Mouse (Mus musculus): ENCODE results near the gene Pla2g4e.

Pla2g4e gene

GRCm38 (mm10) chr2:120237784-120238183 lies 7.4 kb downstream of the Pla2g4e start:
- peak; percentile 24 for DNase-seq (ENCODE audit: low read depth, low spot score)

GRCm38 (mm10) chr2:120235947-120236640 lies 9.0 kb downstream of the Pla2g4e start:
- peak; percentile 30 for DNase-seq (ENCODE audit: low read depth, low spot score)

DNA sequence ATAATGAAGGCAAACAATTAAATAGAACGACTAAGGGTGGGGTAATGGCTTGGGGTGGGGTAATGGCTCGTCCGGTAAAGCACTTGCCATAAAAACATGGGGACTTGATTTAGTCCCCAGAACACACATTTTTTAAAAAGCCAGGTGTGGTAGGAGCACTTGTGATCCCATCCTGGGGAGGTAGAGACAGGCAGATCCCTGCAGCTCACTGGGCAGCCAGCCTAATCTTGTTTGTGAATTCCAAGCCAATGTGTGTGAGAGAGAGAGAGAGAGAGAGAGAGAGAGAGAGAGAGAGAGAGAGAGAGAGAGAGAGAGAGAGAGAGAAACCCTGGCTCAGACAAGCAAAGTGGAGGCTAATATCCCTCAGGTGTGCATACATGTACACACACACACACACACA lies 9.8 kb downstream of the Pla2g4e start:
- peak; percentile 75 for DNase-seq (ENCODE audit: low read depth, low spot score)

DNA sequence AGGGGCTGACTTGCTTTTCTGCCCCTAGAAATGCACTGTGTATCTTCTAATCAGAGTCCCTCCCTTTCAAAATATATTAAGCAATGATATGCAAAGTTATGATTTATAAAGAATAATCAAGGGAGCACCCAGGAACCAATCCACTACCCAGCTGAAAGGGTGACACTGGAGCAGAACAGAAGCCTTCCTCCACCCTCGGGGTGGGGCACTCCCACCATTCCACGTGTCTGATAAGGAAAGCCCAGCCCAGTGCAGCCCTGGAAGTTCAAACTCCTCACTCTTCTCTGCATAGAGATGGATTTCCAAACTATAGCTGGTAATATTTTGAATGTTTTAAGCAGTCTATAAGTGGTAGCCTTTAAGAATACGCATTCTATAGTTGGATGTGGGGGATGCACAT lies 13.5 kb downstream of the Pla2g4e start:
- DNase-seq (ENCODE audit: low read depth, low spot score), result no peak

DNA sequence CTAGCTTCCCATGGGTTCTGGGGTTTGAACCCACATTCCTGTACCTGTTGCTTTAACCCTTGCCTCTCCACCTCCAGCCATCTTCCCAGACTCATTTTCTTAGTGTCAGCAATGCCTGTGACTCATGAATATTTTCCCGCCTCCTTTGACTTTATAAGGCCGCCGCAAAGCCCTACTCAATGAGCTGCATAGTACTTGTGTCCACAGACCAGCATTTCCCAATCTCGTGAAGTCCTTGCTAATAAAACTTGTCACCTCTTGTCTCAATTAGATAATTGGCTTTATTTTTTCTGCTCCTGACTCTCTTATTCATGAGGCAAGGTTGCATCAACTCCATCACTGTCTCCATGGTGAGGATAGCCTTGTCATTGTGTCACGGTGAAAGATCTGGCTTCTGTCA lies 30.5 kb downstream of the Pla2g4e start:
- DNase-seq (ENCODE audit: low read depth, low spot score), result no peak

- DNase-seq (ENCODE audit: low read depth, low spot score), result no peak
These were observed 33.7 kb downstream of the Pla2g4e start for GRCm38 (mm10) chr2:120211448-120211847.

GRCm38 (mm10) chr2:120207926-120208325 lies 37.2 kb downstream of the Pla2g4e start:
- DNase-seq (ENCODE audit: low read depth, low spot score), result no peak

DNA sequence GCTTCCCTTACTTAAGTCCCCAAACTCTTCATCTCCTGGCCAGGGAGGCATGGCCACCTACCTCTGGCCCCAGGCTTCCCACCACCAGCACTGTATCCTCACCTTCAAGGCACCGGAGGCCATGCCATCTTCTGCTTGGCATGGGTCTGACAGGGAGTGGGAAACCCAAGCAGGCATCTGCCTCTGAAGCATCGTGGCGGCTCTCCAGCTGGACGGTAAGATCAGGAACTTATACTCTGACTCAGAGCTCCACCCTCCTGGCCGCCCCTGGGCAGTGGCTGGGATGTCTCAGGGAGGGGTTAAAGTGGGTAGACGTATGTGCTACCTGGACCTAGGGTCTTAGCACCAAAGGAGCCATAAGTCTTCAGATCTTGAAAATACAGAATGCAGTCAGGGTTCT lies 38.1 kb downstream of the Pla2g4e start:
- no peak for DNase-seq (ENCODE audit: low read depth, low spot score)

DNA sequence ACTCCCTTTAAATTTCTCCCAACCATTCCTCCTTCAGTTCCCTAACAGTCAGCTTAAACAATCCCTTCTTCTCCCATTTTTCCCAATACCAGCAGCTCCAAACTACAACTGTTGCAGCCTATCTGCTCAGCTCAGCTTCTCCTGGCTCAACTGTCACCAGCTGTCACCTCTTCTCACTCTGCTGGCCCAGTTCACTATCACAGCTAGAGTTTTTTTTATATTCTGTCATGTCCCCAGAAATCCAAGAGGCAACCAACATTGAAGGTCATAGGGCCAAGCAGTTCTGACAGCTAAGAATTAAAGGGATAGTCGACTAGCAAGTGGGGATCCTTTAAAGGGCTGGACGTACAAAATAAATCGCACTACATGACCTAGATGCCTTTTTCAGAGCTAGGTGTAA lies 41.4 kb downstream of the Pla2g4e start:
- peak; percentile 58 for DNase-seq (ENCODE audit: low read depth, low spot score)

- peak; percentile 82 for DNase-seq (ENCODE audit: low read depth, low spot score)
These were observed 45.1 kb downstream of the Pla2g4e start for GRCm38 (mm10) chr2:120200077-120200476.

GRCm38 (mm10) chr2:120188174-120188573 lies 57.0 kb downstream of the Pla2g4e start:
- DNase-seq (ENCODE audit: low read depth, low spot score), result peak; percentile 44

DNA sequence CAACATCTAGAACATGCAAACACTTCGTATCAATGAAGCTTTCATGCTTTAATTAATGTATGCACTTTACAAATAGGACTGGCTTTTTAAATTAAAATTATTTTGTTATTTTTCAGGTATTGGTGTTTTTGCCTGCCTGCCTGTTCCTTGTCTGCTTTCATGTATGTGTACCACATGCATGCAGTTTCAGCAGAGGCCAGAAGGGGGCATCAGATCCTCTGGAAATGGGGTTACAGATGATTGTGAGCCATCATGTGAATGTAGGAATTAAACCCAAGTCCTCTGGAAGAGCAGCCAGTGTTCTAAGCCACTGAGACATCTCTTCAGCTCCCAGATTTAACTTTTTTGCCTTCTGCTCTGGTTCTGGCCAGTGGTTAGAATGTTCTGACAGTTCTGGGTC lies 57.6 kb downstream of the Pla2g4e start:
- no peak for DNase-seq (ENCODE audit: low read depth, low spot score)

DNA sequence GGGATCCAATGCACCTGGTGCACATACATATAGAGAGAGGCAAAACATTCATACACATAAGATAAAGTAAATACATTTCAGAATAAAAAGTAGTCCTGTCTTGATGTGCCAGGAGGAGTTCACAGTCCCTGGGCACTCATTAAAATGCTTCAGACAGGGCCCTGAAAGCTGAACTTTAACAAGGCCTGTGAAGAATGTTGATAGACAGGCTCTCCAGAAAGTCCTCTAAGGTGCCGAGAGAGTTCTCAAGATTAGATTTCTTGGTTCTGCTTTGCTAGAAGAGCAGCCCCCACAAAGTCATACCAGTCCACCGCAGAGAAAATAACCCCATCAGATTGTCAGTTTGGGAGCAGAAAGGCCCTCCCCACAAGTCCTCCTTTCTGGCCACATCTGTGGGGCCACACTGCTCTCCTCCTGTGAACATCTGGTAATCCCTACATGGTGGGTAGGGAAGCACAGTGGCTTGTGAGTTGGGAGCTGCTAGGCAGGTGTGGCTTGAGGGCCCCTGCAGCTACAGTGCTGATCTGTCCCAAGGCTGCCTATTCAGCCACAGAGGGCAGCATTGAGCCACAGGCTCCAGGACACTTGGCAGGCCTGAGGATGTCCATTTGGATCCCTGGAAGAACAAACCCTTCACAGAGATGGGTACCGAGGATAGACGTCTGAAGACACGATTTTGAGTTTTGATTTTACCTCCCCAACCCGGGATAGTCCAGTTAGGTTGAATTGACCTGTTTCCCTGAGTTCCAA lies 59.4 kb downstream of the Pla2g4e start:
- DNase-seq (ENCODE audit: low read depth, low spot score), result peak; percentile 46

- no peak for DNase-seq (ENCODE audit: low read depth, low spot score)
These were observed 66.2 kb downstream of the Pla2g4e start for GRCm38 (mm10) chr2:120178936-120179335.

DNA sequence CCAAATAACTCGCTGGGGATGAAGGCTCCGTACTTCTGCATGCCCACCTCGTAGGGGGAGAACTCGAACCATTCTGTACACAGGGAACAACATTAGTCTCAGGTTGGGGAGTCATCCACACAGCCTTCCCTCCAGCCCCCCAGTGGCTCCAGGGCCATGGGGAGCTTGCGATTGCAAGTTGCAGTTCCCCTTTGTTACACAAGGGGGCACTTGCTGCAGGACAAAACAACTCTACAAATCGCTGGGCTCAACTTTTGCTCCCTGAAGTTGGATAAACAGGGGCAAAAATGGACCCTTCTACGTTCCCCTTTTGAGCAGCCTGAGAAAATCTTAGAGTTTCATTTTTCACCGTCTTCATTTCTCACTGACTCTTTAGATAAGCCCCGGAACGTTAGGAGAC lies 71.4 kb downstream of the Pla2g4e start:
- DNase-seq (ENCODE audit: low read depth, low spot score), result peak; percentile 85

DNA sequence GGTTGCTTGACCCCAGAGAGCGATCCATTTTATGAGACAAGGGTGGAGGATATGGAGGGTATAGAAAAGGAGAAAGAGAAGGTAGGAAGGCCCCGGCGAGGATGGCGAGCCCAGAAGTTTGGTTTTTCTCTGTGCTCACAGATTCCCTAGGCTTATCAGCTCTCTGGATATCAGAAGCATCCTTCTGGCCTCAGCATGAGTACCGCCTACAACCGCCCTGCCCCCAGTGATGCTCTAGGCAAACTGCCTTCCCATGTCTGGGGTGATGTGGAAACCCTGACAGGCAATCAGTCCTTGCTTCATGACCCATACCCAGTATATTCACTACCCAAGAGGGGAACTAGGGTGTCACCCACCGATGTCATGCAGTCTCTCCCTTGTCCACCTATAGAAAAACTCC lies 73.8 kb downstream of the Pla2g4e start:
- no peak for DNase-seq (ENCODE audit: low read depth, low spot score)

DNA sequence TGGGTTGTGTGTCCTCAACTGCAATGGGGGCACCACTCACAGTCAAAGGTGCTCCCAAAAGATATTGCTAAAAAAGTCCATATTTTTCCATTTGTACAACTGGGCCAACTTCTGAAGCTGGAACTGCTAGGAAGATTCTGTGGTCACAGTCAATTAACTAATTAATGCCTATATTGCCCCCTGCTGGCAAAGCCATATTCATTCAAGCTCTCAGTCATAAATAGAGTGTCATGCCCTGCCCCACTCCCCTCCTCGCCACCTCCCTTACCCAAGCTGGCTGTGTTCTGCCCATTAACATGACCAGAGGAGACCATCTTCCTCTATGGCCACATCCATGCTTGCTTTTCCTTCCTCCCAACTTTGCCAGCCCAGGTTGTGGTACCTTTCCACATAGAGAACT lies 74.4 kb downstream of the Pla2g4e start:
- DNase-seq (ENCODE audit: low read depth, low spot score), result peak; percentile 34

DNA sequence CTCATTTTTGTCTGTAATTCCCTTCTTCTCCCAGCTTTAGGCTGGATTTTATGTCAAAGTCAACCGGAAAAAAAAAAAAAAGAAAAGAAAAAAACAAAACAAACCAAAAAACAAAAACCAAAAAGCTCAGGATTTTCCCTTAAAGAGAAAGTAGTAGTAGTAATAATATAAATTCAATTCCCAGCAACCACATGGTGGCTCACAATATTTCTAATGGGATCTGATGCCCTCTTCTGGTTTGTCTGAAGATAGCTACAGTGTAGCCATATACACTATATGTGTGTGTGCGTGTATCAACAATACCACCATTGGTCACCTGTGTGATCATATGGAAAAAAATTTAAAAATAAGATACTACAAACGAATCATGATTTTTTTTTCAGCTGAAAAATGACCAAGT lies 75.8 kb downstream of the Pla2g4e start:
- no peak for DNase-seq (ENCODE audit: low read depth, low spot score)

- DNase-seq (ENCODE audit: low read depth, low spot score), result no peak
These were observed 77.4 kb downstream of the Pla2g4e start for GRCm38 (mm10) chr2:120167763-120168162.

GRCm38 (mm10) chr2:120165474-120165873 lies 79.7 kb downstream of the Pla2g4e start:
- peak; percentile 13 for DNase-seq (ENCODE audit: low read depth, low spot score)

- DNase-seq (ENCODE audit: low read depth, low spot score), result no peak
These were observed 85.7 kb downstream of the Pla2g4e start for GRCm38 (mm10) chr2:120159434-120159833.

GRCm38 (mm10) chr2:120158846-120159245 lies 86.3 kb downstream of the Pla2g4e start:
- DNase-seq (ENCODE audit: low read depth, low spot score), result peak; percentile 35

- DNase-seq (ENCODE audit: low read depth, low spot score), result no peak
These were observed 87.1 kb downstream of the Pla2g4e start for GRCm38 (mm10) chr2:120158016-120158415.
